Comparison of ENCODE assay signal across 9 mouse cellular contexts in genomic region chr9:78646008-78646777, GRCm38 (mm10). TPM values are rescaled to one million over a fixed set of nuclear protein-coding genes. Genes with fewer than 3 reads are reported as not detected.
A peak's percentile ranks its signal among the peaks of the same experiment; 100 is the strongest.
DNase-seq lines count a peak whose midpoint lies in the region; ATAC-seq lines count a peak whose summit lies in the region.
"Had no signal": no experiment of that assay in that cellular context is flagged by ENCODE, and none has a peak within 500 bp of the region (broad histone marks: within the 10 kb centered on the region; RNA-seq: fewer than 3 reads in every experiment).

No protein-coding gene starts in this region.

- H3K9ac ChIP-seq in hindbrain, embryonic 12.5 days = no peak overlapping the region
- H3K9ac ChIP-seq: embryonic facial prominence, embryonic 15.5 days had no signal

- no peaks in the 10 kb centered on the region for H3K4me1 ChIP-seq in hindbrain, embryonic 10.5 days (replicated peaks)
- no peaks in the 10 kb centered on the region for H3K4me1 ChIP-seq in hindbrain, embryonic 12.5 days
- H3K4me1 ChIP-seq in embryonic facial prominence, embryonic 10.5 days = no peaks in the 10 kb centered on the region
- H3K4me1 ChIP-seq: embryonic facial prominence, embryonic 15.5 days had no signal

- no peaks in the 10 kb centered on the region for H3K9me3 ChIP-seq in hindbrain, embryonic 10.5 days
- H3K9me3 ChIP-seq in hindbrain, embryonic 12.5 days (replicated peaks) = no peaks in the 10 kb centered on the region
- no peaks in the 10 kb centered on the region for H3K9me3 ChIP-seq in embryonic facial prominence, embryonic 10.5 days
- H3K9me3 ChIP-seq: embryonic facial prominence, embryonic 15.5 days had no signal

- no peak overlapping the region for H3K27ac ChIP-seq in hindbrain, embryonic 10.5 days
- no peak overlapping the region for H3K27ac ChIP-seq in hindbrain, embryonic 12.5 days
- H3K27ac ChIP-seq in embryonic facial prominence, embryonic 10.5 days (replicated peaks) = no peak overlapping the region
- H3K27ac ChIP-seq: embryonic facial prominence, embryonic 15.5 days had no signal

- H3K27me3 ChIP-seq in hindbrain, embryonic 10.5 days (ENCODE audit: insufficient read depth, poor library complexity, severe bottlenecking) = no peaks in the 10 kb centered on the region
- H3K27me3 ChIP-seq in hindbrain, embryonic 12.5 days = no peaks in the 10 kb centered on the region
- H3K27me3 ChIP-seq in embryonic facial prominence, embryonic 10.5 days (replicated peaks; ENCODE audit: low read depth, poor library complexity, severe bottlenecking) = no peaks in the 10 kb centered on the region
- H3K27me3 ChIP-seq: embryonic facial prominence, embryonic 15.5 days had no signal

- WGBS in hindbrain, embryonic 10.5 days = 53% methylated on average over 6 of the region's 6 CpGs
- WGBS in hindbrain, embryonic 12.5 days = 53% methylated on average over 6 of the region's 6 CpGs
- 47% methylated on average over 6 of the region's 6 CpGs for WGBS in embryonic facial prominence, embryonic 10.5 days

- no peak overlapping the region for H3K4me2 ChIP-seq in hindbrain, embryonic 12.5 days (replicated peaks)
- H3K4me2 ChIP-seq: embryonic facial prominence, embryonic 15.5 days had no signal

- no peaks in the 10 kb centered on the region for H3K36me3 ChIP-seq in hindbrain, embryonic 10.5 days
- no peaks in the 10 kb centered on the region for H3K36me3 ChIP-seq in hindbrain, embryonic 12.5 days
- H3K36me3 ChIP-seq in embryonic facial prominence, embryonic 10.5 days (replicated peaks) = no peaks in the 10 kb centered on the region
- H3K36me3 ChIP-seq: embryonic facial prominence, embryonic 15.5 days had no signal

- no peak overlapping the region for H3K4me3 ChIP-seq in hindbrain, embryonic 10.5 days
- H3K4me3 ChIP-seq in hindbrain, embryonic 12.5 days = no peak overlapping the region
- H3K4me3 ChIP-seq in embryonic facial prominence, embryonic 10.5 days = no peak overlapping the region
- H3K4me3 ChIP-seq: embryonic facial prominence, embryonic 15.5 days had no signal

- peak; percentile 60 for DNase-seq in hindbrain, embryonic 10.5 days (ENCODE audit: low spot score)
- peak; percentile 27 for DNase-seq in CD4-positive helper T cell, adult 2 months (ENCODE audit: low read depth, low spot score)
- peak; percentile 79 for DNase-seq in adrenal gland, postnatal 10 days
- peak; percentile 75 for DNase-seq in embryonic facial prominence, embryonic 10.5 days (ENCODE audit: low spot score)
- DNase-seq in kidney, postnatal 36 days = peak; percentile 29 to 84
- peak; percentile 69 for DNase-seq in lung, postnatal 36 days
- peak; percentile 54 for DNase-seq in thymus, postnatal 14 days

- no peak for ATAC-seq in hindbrain, embryonic 12.5 days (ENCODE audit: low FRiP score)

RNA-seq across cellular contexts. Expression of gene Cd109, which starts 30.8 kb away (rescaled TPM):
- polyA plus RNA-seq in hindbrain, embryonic 10.5 days (2016; fragmentation: Nextera tagmentation; extraction: Ambion mirVana) = 3.7 and 4.6 TPM in 2 replicates
- 3.6 and 4.2 TPM in 2 replicates for polyA plus RNA-seq in hindbrain, embryonic 12.5 days (2016; fragmentation: Nextera tagmentation; extraction: Ambion mirVana)
- total RNA-seq in adrenal gland, postnatal 10 days (2021) = 1 to 10 TPM; 7.4 to 7.6 TPM
- polyA plus RNA-seq in embryonic facial prominence, embryonic 10.5 days (2016; fragmentation: Nextera tagmentation; extraction: Ambion mirVana) = 4.0 and 4.4 TPM in 2 replicates

RNA-seq across cellular contexts. Expression of gene Slc17a5, which starts 58.4 kb away (rescaled TPM):
- 10.0 and 10.4 TPM in 2 replicates for polyA plus RNA-seq in hindbrain, embryonic 10.5 days (2016; fragmentation: Nextera tagmentation; extraction: Ambion mirVana)
- polyA plus RNA-seq in hindbrain, embryonic 12.5 days (2016; fragmentation: Nextera tagmentation; extraction: Ambion mirVana) = 15.1 and 16.9 TPM in 2 replicates
- total RNA-seq in adrenal gland, postnatal 10 days (2021) = 10 to 100 TPM; 10.2 to 11.2 TPM
- polyA plus RNA-seq in embryonic facial prominence, embryonic 10.5 days (2016; fragmentation: Nextera tagmentation; extraction: Ambion mirVana) = 9.5 and 11.2 TPM in 2 replicates

Comparison
In these comparisons a context has a peak if more than half of its experiments do, and no peak if none do; other contexts are left out.
1. DNase-seq: peak in every context shown above with its lines; median percentile 79 in adrenal gland, postnatal 10 days; 75 in embryonic facial prominence, embryonic 10.5 days; 69 in lung, postnatal 36 days; 60 in hindbrain, embryonic 10.5 days; 56 in kidney, postnatal 36 days; 54 in thymus, postnatal 14 days; 27 in CD4-positive helper T cell, adult 2 months.